ENCODE assay signal across 10 mouse cellular contexts in genomic region chrY:90734334-90734696, GRCm38 (mm10). TPM values are rescaled to one million over a fixed set of nuclear protein-coding genes. Genes with fewer than 3 reads are reported as not detected.
A peak's percentile ranks its signal among the peaks of the same experiment; 100 is the strongest.
DNase-seq lines count a peak whose midpoint lies in the region; ATAC-seq and TF ChIP-seq lines count a peak whose summit lies in the region.
"Not testable (repeated sequence)": the region's sequence is repeated elsewhere in the genome, so short reads cannot be mapped to it uniquely, and the experiment has no call there.
"Had no signal": no experiment of that assay in that cellular context is flagged by ENCODE, and none has a peak within 500 bp of the region (broad histone marks: within the 10 kb centered on the region; RNA-seq: fewer than 3 reads in every experiment).

No protein-coding gene starts in this region.

- not testable (repeated sequence) for ATAC-seq in embryonic facial prominence, embryonic 11.5 days (replicated peaks; ENCODE audit: insufficient number of reproducible peaks, low FRiP score, low TSS enrichment, low read depth); stomach, postnatal 0 days (ENCODE audit: low FRiP score, low TSS enrichment)

- not testable (repeated sequence) for H3K4me2 ChIP-seq in embryonic facial prominence, embryonic 11.5 days (ENCODE audit: low read depth, low read length); stomach, postnatal 0 days (replicated peaks; ENCODE audit: low read depth)

- not testable (repeated sequence) for TF ChIP-seq CTCF in stomach, postnatal 0 days (IDR thresholded peaks at IDR 0.05; ENCODE audit: low read depth)

- H3K27ac ChIP-seq in embryonic facial prominence, embryonic 11.5 days (replicated peaks; ENCODE audit: low read depth, low read length); stomach, postnatal 0 days (replicated peaks): not testable (repeated sequence)

- H3K4me1 ChIP-seq in embryonic facial prominence, embryonic 11.5 days (ENCODE audit: control insufficient read depth, insufficient read depth, low read length); stomach, postnatal 0 days (replicated peaks; ENCODE audit: control insufficient read depth, insufficient read depth): not testable (repeated sequence)

- H3K36me3 ChIP-seq in embryonic facial prominence, embryonic 11.5 days (replicated peaks; ENCODE audit: control insufficient read depth, insufficient read depth, low read depth, low read length), result not testable (repeated sequence)
- H3K36me3 ChIP-seq in stomach, postnatal 0 days (ENCODE audit: control insufficient read depth, insufficient read depth, low read length), result peaks cover 14% of the 10 kb centered on the region

- DNase-seq in MN1 (ENCODE audit: low spot score), result peak; percentile 75
- peak; percentile 88 for DNase-seq in c-Kit-positive CD71-positive TER-119-positive erythroid progenitor cells, embryonic 14.5 days (ENCODE audit: low spot score)
- DNase-seq in embryonic facial prominence, embryonic 11.5 days (ENCODE audit: low spot score), result peak; percentile 30
- DNase-seq in heart, postnatal 14 days, result peak; percentile 43 to 44
- peak; percentile 54 for DNase-seq in large intestine, adult 2 months (ENCODE audit: low read depth, low spot score)
- DNase-seq in naive thymus-derived CD4-positive, alpha-beta T cell, adult 2 months (ENCODE audit: low read depth), result peak; percentile 90
- peak; percentile 15 for DNase-seq in stomach, postnatal 0 days (ENCODE audit: low spot score)

- WGBS in embryonic facial prominence, embryonic 11.5 days, result 64% methylated on average over 8 of the region's 8 CpGs
- 71% methylated on average over 8 of the region's 8 CpGs for WGBS in large intestine, adult 2 months
- WGBS in stomach, postnatal 0 days, result 61% methylated on average over 6 of the region's 8 CpGs

- TF ChIP-seq EP300 in stomach, postnatal 0 days (optimal IDR thresholded peaks at IDR 0.05), result not testable (repeated sequence)

- not testable (repeated sequence) for H3K27me3 ChIP-seq in embryonic facial prominence, embryonic 11.5 days (ENCODE audit: control insufficient read depth, insufficient read depth, low read length); stomach, postnatal 0 days (ENCODE audit: control insufficient read depth, insufficient read depth, low read length)

- not testable (repeated sequence) for H3K4me3 ChIP-seq in embryonic facial prominence, embryonic 11.5 days (ENCODE audit: low read depth, low read length); stomach, postnatal 0 days (ENCODE audit: low read depth, low read length)

- not testable (repeated sequence) for H3K9me3 ChIP-seq in embryonic facial prominence, embryonic 11.5 days (replicated peaks; ENCODE audit: control insufficient read depth, low read length)
- peaks cover 11% of the 10 kb centered on the region for H3K9me3 ChIP-seq in stomach, postnatal 0 days (ENCODE audit: control insufficient read depth, low read length)

- intact Hi-C loops in heart, postnatal 14 days (cut with DNase I), result not testable (repeated sequence)

- not testable (repeated sequence) for H3K9ac ChIP-seq in embryonic facial prominence, embryonic 11.5 days (replicated peaks; ENCODE audit: low read length); stomach, postnatal 0 days (ENCODE audit: low read length)

RNA-seq across cellular contexts. Expression of gene Gm21860, which starts 20.3 kb away (rescaled TPM):
- polyA plus RNA-seq in embryonic facial prominence, embryonic 11.5 days (2014; fragmentation: Nextera tagmentation; extraction: Ambion mirVana), result not detected in 2 replicates
- total RNA-seq in heart, postnatal 14 days (2021), result not detected
- not detected in 2 replicates for polyA plus RNA-seq in large intestine, adult 2 months (2012; rRNA removed)
- polyA plus RNA-seq in stomach, postnatal 0 days (2015; fragmentation: Nextera tagmentation; extraction: Ambion mirVana), result not detected in 2 replicates
- total RNA-seq: gastrocnemius, postnatal 25 days; hematopoietic stem cell, adult 5-6 weeks; left cerebral cortex, postnatal 36 days had no signal

RNA-seq across cellular contexts. Expression of gene Gm47283, which starts 50.2 kb away (rescaled TPM):
- not detected in 2 replicates for polyA plus RNA-seq in embryonic facial prominence, embryonic 11.5 days (2014; fragmentation: Nextera tagmentation; extraction: Ambion mirVana)
- total RNA-seq in heart, postnatal 14 days (2021), result not detected
- polyA plus RNA-seq in large intestine, adult 2 months (2012; rRNA removed), result not detected in 2 replicates
- polyA plus RNA-seq in stomach, postnatal 0 days (2015; fragmentation: Nextera tagmentation; extraction: Ambion mirVana), result not detected in 2 replicates
- total RNA-seq: gastrocnemius, postnatal 25 days; hematopoietic stem cell, adult 5-6 weeks; left cerebral cortex, postnatal 36 days had no signal

Comparison
In these comparisons a context has a peak if more than half of its experiments do, and no peak if none do; other contexts are left out.
1. DNase-seq: peak in every context shown above with its lines; median percentile 90 in naive thymus-derived CD4-positive, alpha-beta T cell, adult 2 months; 88 in c-Kit-positive CD71-positive TER-119-positive erythroid progenitor cells, embryonic 14.5 days; 75 in MN1; 54 in large intestine, adult 2 months; 44 in heart, postnatal 14 days; 30 in embryonic facial prominence, embryonic 11.5 days; 15 in stomach, postnatal 0 days.